Mouse (Mus musculus) myocyte (in vitro differentiated cells): ENCODE data around the gene Rab3gap2.

Source experiments
- CEBPB ChIP-seq: IDR thresholded peaks from 2 replicates; pipeline ENCODE4 v1.6.1; 2011; ENCODE audit warnings: mild to moderate bottlenecking, moderate library complexity; ENCODE audit not compliant: poor library complexity, insufficient read depth, severe bottlenecking
- POLR2A ChIP-seq: IDR thresholded peaks from one replicate; pipeline ENCODE4 v1.6.1; 2011; ENCODE audit warnings: low read depth, mild to moderate bottlenecking, control low read depth, moderate library complexity; ENCODE audit not compliant: insufficient read length
- POLR2AphosphoS2 ChIP-seq: IDR thresholded peaks from one replicate; pipeline ENCODE4 v1.6.1; 2011; ENCODE audit warnings: low read depth, control low read depth; ENCODE audit not compliant: insufficient read length
- REST ChIP-seq: IDR thresholded peaks from one replicate; pipeline ENCODE4 v1.6.1; 2011; ENCODE audit warnings: mild to moderate bottlenecking, control low read depth, moderate library complexity; ENCODE audit not compliant: insufficient read depth, insufficient read length
- USF1 ChIP-seq: IDR thresholded peaks from one replicate; pipeline ENCODE4 v1.6.1; 2011; ENCODE audit warnings: low read depth, mild to moderate bottlenecking, control low read depth, moderate library complexity

DNA sequence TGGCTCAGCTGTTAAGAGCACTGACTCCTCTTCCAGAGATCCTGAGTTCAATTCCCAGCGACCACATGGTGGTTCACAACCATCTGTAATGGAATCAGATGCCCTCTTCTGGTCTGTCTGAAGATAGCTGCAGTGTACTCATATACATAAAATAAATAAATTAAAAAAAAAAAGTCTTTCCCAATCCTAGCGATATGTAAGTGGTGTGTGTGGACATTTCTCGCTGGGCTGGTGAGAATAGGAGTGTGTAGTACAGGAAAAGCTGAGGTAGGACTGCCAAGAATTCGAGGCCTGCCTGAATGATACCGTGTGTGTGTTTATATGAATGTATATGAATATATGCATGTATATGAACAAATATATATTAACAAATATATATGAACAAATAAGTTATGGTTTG is 127.4 kb downstream of the Rab3gap2 start:
- no peak for TF ChIP-seq USF1
- no peak for TF ChIP-seq POLR2A
- TF ChIP-seq CEBPB = no peak
- TF ChIP-seq REST = no peak
- TF ChIP-seq POLR2AphosphoS2 = no peak
